Mouse (Mus musculus) cerebellum, postnatal 36 days (tissue): ENCODE data around the gene Btbd3.

Experiments
- DNase-seq, 2 experiments: peaks; one replicate each; pipeline ENCODE4 v3.0.0; 2021 to 2022; ENCODE audit warnings: mixed read lengths in 2 of 2

Btbd3 gene

DNA sequence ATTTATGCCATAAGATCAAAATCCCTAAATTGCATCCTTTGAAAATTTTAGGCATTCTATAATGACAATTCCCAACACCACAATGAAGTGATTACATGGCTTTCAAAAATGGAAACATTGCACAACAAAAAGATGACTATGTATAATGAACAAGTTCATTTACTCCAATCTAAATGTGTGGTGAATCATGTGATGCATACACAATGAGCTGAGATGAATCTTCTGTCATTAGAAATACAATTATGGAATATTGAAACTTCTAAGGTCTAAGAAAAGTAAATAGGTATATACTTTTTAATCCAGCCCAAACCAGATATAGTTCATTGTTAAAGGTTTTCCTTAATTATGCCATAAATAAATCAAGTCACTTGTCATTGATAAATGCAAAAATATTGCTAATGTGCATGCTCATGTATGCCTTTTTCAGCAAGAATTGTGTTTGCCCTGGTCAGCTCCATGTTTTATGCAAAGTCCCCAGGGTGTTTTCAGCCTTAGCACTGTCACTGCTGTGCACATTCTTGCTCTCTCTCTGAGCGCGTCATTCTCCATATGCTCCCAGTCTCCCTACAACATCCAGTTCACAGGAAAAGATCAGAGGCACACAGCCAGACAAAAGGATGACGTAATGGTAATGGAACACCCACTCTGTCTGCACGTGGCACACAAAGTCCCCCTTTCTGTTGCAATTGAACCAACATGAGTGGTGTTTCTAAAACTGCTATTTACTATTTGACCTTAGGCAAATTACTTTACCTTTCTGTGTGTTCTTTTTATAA, 149.6 kb downstream of the Btbd3 start:
- peak; percentile 38 to 61 for DNase-seq

DNA sequence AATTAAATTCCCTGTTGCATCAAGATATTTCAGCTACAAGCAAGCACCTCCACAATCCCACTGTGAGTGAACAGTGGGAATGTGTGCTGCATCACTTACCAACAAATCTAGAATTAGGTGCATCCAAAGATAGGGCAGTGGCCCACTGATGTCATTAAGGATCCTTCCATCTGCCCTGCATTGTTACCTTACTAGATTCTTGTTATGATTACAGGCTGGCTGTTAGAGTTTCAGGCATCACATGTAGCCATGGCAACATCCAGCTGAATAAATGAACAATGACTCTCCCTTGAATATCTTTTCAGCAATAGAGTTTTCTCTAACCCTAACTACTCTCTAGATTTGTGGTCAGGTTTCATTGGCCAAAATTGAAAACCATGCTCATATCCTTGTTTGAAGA, 150.3 kb downstream of the Btbd3 start:
- no peak for DNase-seq

DNA sequence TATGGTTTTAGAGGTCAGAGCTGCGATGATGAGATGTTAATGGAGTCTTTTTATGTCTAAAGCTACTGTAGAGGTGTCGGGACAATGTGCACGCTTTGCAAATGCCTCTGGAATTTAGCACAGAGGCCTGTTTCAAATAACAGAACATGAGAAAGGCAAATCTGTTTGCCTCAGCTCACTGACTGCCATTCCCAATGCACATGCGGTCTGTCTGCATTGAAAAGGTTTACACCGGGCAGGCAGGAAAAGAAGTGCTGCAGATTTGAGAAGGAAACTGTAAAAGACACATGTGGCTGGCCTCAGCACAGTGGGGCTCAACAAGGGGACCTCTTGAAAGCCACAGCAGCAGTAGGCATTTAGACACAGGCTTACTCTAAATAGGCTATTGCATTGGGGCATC, 156.2 kb downstream of the Btbd3 start:
- DNase-seq, result no peak

DNA sequence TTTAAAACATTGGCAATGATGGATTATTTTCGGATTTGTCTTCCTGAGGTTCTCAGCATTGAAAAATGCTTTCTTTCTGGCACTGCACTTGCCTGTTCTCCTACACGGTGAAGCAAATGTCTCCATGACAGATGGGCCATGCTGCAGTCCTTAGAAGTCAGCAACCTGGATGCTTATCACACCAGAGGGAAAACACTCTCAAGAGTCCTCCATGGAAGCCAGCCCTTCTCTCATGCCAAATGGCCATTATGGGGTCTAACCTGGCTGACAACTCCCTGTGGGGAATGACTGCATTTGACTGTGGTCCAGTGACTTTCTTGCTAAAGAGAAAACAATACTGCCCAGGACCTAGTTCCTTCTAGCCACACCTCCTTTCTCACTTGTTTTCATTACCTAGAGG, 166.0 kb downstream of the Btbd3 start:
- peak; percentile 34 to 50 for DNase-seq

DNA sequence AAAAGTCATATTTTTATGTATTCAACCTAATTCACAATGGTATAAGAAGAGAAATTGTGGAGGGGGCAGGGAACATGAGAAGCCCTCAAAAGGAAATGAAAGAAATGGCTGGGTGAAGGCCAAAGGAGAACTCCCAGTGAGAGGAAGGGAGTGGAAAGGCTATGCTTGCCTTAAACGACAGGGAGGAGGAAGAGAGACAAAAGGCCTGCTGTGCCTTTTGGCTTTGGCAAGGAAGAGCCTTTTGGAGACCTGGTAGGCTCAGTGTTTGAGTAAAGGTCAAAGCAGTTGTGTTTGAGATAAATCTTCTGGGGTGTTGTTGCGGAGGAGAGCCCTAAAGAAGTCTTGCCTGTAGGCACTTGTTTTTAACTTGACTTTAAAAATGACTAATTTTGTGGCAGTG, 175.6 kb downstream of the Btbd3 start:
- no peak for DNase-seq

DNA sequence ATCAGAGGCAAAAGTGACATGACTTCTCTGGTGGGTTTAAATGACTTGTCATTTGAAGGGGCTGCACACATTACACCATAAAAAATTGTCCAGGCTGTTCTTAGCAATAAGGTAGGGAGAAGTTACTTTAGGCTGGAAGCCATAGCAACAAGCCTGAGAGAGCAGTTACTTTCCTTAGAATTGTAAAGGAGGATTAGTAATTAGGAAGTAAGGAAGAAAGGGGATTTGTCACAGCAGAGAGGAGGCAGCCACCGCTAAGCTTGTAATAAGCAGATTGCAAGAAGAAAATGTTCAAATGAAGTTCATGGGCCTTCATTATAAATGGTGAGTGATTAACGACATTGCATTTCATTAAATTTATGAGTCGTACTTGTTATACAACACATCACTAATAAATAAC, 190.1 kb downstream of the Btbd3 start:
- DNase-seq, result no peak

DNA sequence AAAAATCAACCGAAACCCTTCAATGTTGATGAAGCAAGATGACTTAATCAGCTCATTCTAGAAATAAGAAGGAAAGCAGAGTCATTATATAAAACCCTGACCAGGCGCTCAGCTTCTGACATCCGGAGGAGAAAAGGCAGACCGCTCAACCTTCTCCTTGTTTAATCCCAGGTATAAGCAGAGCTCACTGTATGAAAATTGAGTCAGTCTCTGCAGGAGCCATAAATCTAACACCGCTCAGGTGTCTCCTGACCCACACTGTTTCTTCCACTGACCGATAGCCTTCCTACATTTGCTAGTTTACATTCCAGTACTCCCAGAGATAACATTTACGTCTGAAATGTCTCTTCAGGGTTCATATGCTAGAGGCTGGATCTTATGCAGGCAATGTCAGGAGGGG, 190.6 kb downstream of the Btbd3 start:
- no peak for DNase-seq

DNA sequence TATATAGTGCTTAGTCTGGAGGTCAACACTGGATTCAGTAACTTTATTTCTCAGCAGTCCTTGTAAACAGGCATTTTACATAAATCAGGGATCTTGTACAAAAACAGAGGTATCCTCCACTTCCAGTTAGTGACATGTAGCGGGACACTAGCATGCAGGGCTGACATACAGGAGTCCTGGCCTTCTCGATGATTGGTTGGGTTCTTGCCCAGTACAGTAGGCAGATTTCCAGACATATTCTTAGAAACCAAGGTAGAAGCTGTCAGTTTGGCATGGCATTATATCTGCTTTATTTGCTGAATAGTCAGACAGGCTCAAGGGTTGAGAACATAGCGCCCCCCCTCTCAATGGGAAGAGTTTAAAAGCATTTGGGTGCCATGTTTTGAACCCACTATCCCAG, 191.3 kb downstream of the Btbd3 start:
- peak; percentile 60 to 81 for DNase-seq

DNA sequence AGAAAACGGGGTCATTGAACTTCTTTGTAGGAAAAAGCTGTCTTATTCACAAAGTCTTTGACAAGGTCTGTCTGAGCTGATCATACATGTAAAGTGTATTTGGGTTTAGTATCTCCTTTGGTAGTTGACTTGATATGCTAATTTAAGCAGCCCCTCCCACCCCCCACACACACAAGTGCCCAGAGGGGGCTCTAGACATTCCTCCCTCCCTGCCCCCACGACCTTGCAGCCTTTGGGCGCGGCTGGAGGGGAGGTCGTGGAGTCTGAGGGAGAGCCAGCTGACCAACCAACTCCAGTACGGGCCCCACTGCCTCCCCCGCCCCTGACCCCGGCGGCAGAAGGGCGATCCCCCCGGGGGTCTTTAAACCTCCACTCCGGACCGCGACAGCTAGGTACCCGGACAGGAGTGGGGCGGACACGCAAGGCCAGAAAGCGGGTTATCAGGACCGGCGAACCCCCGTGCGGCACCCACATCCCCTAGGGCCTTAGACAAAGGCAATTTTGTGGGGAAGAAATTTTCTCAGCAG, 211.7 kb downstream of the Btbd3 start:
- no peak for DNase-seq

DNA sequence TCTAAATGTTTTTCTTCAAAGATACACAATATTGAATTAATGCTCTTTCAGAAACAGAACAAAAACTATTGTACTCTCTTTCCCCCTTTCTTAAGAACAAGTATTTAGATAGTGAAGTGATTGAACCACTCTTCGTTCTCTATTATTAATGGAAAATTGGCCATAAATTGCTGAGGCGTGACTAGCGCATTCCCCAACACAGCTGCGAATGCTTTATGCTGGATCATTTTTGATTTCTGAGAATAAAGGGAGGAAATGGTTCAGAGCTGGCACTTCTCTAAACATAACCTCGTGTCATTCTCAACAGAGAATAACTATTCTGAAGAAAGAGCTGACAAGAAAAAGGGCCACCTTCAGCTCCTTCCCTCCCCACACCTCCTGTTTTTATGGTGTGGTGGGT, 217.0 kb downstream of the Btbd3 start:
- no peak for DNase-seq

DNA sequence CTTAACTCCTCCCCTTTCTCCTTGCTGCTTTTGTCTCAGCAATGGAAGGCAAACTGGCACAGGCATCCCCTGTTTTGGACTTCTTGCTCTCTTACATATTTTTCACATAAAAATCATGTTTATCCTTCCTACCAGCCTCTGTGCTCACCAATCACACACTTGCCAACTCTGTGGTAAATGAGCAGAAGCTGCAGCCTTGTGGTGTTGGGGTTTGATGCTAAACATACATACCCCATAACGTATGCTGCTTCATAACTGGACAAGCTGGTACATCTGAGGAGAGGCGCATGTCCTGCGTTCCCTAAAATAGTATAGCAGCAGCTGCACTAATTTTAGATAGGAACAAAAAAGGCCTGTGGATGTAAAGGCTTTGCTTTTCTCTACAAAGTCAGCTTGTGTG, 220.1 kb downstream of the Btbd3 start:
- peak in 1 of 2 experiments; percentile 35 for DNase-seq

DNA sequence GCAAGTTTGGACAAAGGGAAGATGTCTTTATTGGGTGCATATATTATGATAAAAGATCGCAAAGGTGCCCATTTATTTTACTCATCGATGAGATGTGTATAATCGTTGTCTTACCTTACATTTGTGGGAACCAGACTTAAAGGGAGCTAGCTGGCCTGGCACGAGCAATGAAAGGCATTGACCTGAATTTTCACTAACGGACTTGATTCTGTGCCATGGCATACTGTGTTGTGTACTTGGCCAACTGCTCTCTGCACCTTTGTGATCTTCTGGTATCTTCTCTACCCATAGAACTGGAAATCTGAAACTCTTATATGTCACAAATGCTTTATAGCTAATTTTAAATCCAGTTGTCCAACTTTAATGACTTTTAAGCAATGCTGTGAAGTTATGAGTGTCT, 220.9 kb downstream of the Btbd3 start:
- DNase-seq, result peak; percentile 70 to 80

DNA sequence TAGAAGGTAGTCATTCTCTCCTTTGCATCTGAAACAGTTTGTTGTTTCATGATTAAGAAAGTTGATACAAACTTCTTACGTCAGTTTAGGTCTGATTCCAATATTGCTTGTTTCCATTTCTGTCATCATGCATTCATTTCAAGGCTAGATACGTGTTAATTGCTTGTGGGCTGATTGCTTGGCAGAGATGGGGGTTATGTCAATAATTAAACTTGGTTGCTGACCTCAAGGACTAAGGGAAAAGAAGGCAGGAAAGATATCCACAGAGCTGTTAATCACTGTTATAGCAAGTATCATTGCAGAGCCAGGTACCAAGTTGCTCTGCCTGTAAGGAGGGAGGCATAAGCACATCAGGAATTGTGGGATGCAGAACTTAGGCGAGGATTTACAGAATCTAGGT, 226.2 kb downstream of the Btbd3 start:
- DNase-seq, result no peak

DNA sequence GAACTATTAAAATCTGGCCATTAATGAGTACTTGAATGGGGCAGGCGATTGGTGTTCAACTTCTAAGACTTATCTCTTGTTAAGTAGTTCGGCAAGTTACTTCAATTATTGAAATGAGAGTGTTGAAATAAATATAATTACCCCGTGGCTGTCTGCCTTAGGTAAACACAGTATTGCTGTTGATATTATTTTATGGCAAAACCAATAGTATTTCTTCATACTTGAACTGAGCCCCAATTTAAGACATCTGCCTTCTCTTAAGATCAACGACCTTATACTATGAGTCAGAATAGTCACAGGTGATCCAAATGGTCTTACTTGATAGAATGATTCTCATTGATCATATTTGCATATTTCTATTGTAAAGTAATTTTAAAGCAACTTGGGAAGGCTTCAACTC, 228.5 kb downstream of the Btbd3 start:
- DNase-seq, result no peak

DNA sequence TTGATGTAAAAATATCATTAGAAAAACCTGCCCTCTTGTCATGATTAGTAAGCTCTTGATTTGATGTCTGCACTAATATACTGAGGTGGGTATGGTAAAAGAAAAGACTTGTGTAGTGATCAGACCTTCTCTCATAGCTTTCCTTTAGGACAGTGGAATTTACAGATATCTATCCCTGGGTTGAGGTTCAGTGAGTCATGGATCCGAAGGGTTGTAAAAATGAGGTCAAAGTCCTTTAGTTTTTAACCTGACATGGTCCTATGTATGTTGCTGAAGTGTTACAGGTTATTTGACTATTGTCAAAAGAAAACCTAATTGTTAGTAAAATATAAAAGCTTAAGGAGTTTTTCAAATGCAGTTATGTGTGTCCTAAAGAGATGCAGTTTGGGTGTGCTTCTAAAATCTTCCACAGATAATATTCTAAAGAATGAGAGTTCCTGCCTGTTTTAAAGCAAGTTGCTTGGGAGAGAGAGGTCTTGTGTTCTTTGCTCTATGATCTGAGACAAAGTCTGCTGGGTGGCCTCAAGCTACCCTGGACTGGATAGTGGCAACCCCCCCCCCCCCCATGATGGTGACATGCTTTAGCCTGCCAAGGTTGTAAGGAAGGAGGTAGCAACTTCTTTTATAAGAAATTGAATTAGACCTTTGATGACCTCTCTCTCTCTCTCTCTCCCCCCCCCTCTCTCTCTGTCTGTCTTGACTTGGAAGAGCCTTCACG, 234.5 kb downstream of the Btbd3 start:
- DNase-seq, result no peak

DNA sequence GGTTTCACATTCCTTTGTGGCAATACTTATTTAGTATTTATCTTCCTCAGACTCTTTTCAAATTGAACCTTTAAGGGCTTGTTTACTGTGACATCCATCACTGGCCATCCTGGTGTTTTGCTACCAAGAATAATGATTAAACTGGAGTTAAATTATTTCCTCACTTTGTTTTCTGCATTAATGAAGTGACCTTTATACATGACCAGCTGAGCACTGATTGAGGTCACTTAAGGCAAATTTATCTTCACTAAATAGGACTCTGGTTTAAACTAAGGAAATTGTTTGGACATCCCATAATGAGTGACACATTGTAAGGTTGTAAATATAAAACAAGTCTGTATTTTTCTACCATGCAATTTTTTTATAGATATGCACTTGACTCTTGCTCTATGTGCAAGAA, 235.8 kb downstream of the Btbd3 start:
- DNase-seq, result no peak

DNA sequence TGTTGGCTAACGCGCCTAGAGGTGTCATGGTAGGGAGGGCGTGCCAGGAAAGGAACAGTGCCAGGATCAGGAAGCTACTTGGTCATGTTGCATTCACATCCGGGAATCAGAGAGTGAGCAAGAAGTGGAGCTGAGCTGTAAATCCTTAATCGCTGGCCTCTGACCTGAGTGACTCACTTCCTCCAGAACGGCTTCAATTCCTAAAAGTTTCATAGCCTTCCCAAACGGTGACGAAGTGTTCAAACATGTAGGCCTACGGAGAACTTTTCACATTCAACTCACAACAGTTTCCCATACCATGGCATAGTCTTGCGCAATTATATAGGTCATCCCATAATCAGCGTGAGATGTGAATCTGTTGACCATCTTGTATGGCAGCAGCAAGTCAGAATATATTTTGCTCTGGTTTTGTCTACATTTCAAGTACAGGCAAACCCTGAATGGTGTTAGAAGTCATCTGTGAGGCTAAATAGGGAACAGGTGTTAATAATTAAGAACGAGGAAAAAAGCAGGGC, 247.6 kb downstream of the Btbd3 start:
- peak in 1 of 2 experiments; percentile 11 for DNase-seq

DNA sequence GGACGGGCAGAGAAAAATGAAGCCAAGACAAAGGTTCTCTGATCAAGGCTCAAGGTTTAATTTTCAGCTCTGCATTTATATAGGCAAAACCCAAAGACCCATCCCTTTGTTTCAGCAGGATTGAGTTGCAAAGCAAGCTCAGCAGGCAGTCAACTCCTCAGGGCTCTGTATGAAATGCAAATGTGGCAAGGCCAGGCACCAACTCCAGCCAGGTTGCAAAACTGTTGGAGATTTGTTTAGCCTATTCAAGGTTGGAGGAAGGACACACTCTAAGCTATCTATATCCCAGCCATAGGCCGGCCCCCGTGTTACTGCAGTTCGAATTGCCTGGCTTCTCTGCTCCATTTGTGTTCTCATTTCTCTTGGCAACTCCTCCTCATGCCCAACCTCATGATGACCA, 259.2 kb downstream of the Btbd3 start:
- no peak for DNase-seq

DNA sequence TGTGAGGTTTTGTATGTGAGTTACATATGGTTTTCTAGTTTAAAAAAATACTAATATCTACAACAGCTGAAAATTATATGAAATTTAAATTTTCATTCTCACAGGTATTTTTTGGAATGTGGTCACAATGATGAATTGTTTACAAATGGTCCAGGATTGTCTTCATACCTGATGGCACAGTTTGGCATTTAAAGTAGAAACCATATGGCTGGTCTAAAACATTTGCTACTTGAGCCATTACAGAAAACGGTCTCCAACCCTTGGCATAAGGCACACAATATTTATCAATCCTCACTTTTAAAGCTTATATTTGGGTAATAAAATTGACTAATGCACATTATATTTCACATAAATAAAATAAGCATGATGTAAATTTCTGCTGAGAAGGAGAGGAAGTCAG, 272.1 kb downstream of the Btbd3 start:
- no peak for DNase-seq

DNA sequence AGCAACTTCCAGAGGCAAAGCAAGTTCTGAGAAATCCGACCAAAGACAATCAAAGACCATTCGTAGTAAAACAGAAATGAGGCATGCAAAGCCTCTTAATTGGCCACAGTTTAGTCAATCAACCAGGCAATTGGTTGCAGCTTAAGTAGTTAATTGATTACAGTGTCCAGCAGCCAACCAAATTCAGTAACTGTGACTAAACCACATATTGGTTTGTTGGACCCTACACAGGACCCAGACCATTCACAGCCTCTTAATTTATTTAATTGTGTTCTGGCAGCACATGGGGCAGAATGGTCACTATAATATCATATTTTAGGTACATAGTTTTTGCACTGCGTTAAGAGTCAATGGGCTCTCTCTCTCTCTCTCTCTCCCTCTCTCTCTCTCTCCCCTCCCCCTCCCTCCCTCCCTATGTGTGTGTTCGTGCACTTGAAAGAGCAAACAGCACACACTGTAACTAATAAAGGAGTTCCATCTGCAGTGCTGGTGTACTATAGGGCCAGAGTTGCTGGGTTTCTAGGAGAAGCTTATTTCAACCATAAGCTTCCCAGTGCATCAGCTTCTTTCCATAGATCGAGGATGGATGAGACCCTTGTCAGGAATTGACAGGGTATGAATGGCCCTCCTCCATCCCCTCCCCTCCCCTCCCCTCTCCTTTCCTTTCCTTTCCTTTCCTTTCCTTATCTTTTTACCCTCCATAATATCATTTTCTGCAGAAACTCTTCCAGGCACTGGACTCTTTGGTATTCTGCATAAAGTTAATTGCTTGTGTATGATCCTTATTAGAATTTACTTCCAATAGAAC, 275.0 kb downstream of the Btbd3 start:
- no peak for DNase-seq

DNA sequence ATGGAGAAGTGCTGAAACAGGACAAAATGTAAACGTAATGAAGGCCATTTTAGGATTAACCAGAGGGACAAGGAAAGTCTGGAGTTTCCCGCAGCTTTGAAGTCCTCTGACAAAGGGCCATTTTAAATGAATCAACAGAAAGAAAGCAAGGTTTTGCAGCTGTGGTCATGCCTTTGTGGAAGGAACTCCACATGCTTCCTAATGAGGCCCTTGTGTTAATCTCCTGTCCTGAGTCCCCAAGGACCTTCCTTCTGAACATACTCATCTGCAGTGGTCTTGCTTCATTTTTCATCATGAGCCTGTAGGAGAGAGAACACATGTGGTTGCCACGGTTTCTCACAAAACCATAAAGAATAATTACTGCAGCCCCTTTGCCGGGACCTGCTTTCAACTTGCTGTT, 275.6 kb downstream of the Btbd3 start:
- DNase-seq, result no peak

DNA sequence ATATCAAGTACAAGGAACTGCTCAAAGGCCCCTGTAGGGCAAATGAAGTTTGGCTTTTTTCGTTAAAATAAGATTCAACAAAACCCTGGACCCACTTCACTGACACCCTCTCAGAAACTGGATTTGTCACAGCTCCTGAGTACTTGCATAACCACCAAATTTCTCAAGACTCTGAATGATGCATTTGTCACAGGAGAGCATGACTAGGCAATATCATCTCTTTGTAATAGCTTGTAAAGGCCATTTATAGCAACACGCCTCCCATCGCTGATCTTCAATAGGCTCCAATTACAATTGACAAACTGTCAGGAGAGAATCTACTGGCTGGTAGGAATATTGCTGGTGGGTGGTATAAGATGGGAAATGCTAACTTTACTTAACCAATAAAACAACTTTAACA, 283.3 kb downstream of the Btbd3 start:
- no peak for DNase-seq

DNA sequence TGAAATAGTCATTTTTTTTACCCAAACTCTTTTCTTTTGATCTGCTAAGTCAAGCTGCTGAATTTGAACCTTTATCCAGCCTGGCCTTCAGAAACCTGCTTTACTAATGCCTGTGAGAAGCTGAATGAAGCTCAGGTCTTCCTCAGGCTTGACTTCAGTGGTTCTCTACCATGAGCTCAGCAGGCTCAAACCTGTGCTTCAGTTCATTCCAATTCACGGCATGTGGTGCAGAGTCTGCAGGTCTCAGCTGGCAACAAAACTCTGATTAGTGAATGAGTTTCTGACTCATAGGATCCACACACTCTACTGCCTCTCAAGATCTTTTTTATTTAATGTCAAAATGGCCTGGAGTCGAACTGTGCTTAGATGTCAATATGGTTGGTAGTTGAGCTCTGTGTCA, 292.6 kb downstream of the Btbd3 start:
- peak; percentile 38 to 54 for DNase-seq
